Mouse (Mus musculus) frontal cortex, adult (tissue): Measurements from ENCODE around the gene Gde1.

Experiments
- ATAC-seq: cut with Nextera tagmentation; 2 replicates; pipeline ENCODE4 v1.9.2; 2017; ENCODE audit warnings: mild to moderate bottlenecking, moderate library complexity, mixed read lengths; ENCODE audit not compliant: low TSS enrichment

The Gde1 gene

GRCm38 (mm10) chr7:118706488-118706887 is 910 bp upstream of the Gde1 start:
- ATAC-seq = no peak

GRCm38 (mm10) chr7:118706051-118706450 is 473 bp upstream of the Gde1 start:
- ATAC-seq = peak; percentile 2; the same call in 1 of the 2 replicates

DNA sequence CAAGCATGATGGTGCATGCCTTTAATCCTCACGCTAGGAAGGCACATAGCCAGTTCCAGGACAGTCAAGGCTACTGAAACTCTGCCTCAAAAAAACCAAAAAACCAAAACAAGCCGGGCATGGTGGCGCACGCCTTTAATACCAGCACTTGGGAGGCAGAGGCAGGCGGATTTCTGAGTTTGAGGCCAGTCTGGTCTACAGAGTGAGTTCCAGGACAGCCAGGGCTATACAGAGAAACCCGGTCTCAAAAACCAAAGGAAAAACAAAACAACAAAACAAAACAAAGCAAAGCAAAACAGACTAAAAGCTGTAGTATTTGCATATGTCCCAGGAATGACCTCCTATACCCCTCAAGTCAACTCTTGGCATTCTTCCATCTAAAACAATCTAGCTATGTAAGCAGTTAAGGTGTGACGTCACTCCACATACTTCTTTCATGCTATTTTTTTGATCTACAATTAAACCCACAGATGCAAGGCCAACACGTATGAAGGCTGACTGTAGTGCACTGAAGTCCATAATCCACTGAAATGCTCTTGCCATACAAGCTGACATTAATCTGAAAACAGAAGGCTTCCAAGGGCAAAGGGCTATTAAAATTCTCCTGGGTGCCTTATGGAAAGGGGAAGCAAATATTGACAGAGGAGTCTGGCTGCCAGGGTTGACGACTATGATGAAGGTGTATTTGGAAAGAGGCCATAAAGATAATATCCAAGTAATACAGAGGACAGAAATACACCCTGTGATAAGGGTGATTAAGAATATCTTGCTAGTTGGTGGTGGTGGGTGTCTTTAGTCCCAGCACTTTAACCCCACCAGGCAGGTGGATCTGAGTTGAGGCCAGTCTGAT is 1.4 kb downstream of the Gde1 start:
- ATAC-seq = no peak

DNA sequence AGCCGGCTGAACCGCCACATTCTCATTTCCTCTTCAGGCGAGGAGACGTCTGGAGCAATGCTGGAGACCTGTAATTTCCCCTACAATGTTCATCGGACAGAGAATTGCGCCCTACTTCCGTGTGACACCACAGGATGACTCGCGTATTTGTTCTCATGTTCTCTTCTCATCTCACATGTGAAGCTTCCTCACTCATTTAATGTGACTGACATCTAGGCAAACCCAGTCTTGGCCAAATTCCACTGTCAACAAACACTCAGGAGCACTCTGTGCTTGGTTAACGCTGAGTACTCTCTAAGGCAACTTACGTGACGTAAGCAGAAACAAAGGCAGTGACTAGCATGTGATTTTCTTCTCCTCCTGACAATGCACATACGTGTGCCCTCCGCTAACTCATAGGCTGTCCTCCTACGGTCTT is 2.4 kb downstream of the Gde1 start:
- ATAC-seq = no peak

DNA sequence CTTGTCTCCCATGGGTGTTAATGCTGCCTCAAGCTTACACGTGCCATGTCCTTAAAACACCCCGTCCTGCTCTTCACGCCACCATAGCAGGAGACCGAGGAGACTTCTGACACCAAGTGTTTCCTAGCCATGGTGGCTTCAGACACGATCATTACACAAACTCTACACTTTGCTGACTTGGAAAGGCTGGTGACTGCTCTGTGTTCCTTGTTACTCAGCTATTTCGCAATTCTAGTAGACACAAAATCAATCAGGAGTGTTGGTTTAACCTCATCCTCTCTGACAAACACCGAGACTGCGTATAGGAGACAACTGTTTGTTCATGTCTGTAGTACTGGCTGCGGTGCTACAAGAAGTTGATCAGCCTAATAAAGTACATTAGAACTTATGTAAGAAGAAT is 6.7 kb downstream of the Gde1 start:
- ATAC-seq = no peak

GRCm38 (mm10) chr7:118697168-118697567 is 8.4 kb downstream of the Gde1 start:
- ATAC-seq = no peak

DNA sequence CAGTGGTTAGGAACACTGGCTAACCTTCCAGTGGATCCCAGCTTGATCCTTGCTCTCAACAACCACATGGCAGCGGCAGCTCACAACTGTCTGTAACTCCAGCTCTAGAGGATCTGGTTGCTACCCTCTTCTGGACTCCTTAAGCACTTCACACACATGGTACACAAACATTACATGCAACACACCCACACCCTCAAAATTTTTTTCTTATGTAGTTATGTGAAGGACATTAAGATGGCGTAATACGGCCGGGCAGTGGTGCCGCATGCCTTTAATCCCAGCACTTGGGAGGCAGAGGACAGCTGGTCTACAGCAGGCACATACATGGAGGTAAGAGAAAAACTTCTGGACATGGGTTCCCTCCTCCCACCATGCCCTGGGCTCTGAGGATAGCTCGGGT is 9.4 kb downstream of the Gde1 start:
- ATAC-seq = no peak

GRCm38 (mm10) chr7:118691287-118691686 is 14.3 kb downstream of the Gde1 start:
- ATAC-seq = peak; percentile 60

DNA sequence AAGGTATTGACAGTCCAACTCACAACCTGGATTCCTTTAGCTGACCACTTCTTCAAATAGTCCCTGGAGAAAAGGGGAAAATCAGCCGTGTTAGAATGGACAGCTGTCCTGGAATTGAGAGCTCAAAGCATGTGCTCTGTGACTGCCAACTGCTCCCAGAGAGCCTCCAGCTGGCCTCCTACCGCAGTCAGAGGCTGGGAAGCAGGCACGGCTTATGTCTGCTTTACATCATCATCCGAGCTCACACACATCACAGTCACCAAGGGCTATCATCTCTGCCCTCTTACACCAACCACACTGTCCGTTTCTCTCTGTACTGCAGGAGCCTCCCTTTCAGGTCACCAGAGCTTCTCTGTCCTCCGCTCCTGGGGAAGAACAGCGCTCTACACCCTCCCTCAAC is 16.5 kb downstream of the Gde1 start:
- peak; percentile 56; the same call in 1 of the 2 replicates for ATAC-seq

GRCm38 (mm10) chr7:118688199-118688598 is 17.4 kb downstream of the Gde1 start:
- ATAC-seq = peak; percentile 72

DNA sequence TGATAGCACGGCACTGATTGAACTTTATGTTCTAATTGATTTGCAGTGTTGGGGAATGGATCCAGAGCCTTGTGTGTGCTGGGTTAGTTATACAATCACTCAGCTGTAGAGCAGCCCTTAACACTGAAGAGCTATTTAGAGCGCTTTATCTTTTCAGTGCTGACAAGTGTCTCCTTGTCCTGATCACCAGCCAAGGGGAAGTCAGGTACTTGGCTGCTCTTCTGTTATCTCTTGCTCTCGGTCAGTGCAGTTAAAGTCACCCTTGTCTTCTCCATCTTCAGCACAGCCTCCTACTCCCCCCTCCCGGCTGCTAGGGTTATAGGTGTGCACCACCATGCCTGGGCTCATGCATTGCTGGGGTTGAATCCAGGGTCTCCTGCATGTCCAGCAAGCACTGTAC is 28.8 kb downstream of the Gde1 start:
- ATAC-seq = 0 out of 2 replicates have a peak, but pooled peaks have one; percentile 38

DNA sequence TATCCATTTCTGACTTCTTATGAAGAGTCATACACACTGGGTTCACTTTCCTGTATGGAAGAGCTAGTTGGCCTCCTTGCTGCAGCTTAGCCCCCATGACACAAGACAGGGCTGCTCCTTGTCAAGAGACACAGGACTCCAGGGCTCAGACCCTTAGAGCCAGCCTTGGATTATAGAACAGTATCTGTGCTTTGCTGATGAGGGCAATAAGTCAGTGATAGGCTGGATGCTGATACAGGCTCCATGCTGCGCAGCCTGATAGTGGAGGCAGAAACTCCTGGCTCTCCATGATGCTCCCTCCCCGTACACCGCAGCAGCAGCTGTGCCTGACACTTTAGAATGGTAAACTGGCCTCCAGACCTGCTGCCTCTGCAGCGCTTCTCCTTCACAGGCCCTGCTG is 35.4 kb downstream of the Gde1 start:
- no peak for ATAC-seq

GRCm38 (mm10) chr7:118667773-118668172 is 37.8 kb downstream of the Gde1 start:
- peak; percentile 73 for ATAC-seq

GRCm38 (mm10) chr7:118656730-118657129 is 48.8 kb downstream of the Gde1 start:
- no peak for ATAC-seq

DNA sequence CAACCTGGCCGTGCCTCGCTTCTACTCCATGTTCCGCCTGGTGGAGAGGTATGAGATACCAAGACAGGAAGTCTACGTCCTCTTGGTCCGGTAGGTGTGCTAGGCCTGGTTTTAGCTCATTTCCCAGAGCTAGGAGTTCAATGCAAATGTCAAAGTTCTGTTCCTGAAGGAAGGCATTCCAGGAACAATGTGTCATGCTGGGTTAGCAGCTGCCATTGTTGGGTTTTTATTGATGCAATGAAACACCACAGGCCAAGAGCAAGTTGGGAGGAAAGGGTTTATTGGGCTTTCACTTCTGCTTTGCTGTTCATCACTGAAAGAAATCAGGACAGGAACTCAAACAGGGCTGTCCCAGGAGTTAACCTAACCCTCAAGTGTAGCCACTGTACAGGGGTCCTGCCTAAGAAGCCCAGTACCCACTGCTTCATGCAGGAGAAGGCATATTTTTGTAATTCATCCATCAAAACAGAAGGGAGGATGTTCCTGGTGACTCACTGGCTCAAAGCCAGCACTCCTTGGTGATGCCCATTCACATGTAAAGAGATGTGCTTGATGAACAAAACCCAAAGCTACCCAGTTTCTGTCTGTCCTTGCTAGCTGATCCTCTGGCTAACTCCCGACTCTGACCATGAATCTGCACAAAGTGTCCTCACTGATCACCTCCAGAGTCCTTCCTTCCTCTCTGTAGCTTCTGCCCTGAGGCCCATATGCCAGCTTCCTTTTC is 52.8 kb downstream of the Gde1 start:
- ATAC-seq = no peak

DNA sequence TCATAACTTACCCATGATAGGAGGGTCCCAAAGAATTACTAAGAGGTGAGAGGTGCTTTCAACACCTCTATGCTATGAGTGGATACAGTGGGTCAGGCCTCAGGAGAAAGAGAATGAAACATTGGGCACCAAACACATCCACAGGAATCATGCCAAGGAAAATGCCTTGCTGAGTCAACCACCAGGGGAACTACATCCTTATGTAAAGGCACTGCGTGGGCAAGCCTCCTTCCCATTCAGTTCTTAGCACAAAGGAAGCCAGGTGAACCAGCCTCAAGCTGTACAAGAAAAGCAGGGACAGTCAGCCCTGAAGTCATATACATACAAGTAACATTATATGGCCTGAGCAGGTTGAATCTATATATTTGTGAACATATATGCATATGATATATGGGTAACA is 54.7 kb downstream of the Gde1 start:
- peak; percentile 92 for ATAC-seq

DNA sequence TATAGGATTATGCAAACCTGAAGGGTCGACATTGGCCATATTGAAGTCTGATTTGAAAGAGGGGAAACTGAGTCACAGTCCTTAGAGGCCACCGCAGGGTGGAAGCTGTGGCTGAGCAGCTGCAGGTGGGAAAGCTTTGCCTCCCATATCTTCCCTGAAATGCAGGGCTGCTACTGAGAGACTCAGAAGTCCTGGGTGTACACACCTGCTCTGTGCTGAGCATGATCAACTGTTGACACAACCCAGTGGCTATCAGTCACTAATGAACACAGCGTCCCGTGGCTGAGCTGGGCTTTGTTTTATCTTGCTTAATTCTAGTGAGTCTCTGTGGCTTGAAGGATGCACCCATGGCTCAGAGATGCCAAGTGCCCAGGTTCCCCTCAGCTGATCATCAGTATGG is 55.5 kb downstream of the Gde1 start:
- no peak for ATAC-seq

GRCm38 (mm10) chr7:118649328-118649727 is 56.2 kb downstream of the Gde1 start:
- ATAC-seq = peak; percentile 47; the same call in 1 of the 2 replicates

- no peak for ATAC-seq
Observed at GRCm38 (mm10) chr7:118646237-118646636, 59.3 kb downstream of the Gde1 start.
